Mouse (Mus musculus) cerebellum, postnatal 4 days (tissue): ENCODE measurements around the gene Slc41a2.

Source experiments
- DNase-seq, 2 experiments: peaks; one replicate each; pipeline ENCODE4 v3.0.0; 2022; ENCODE audit warnings: low spot score in 2 of 2, mixed read lengths in 1 of 2

The Slc41a2 gene

GRCm38 (mm10) chr10:83185121-83185520 lies 152.6 kb downstream of the Slc41a2 start:
- DNase-seq: no peak

- peak in 1 of 2 experiments; percentile 31 for DNase-seq
Measured at GRCm38 (mm10) chr10:83184480-83185069, 153.1 kb downstream of the Slc41a2 start.

DNA sequence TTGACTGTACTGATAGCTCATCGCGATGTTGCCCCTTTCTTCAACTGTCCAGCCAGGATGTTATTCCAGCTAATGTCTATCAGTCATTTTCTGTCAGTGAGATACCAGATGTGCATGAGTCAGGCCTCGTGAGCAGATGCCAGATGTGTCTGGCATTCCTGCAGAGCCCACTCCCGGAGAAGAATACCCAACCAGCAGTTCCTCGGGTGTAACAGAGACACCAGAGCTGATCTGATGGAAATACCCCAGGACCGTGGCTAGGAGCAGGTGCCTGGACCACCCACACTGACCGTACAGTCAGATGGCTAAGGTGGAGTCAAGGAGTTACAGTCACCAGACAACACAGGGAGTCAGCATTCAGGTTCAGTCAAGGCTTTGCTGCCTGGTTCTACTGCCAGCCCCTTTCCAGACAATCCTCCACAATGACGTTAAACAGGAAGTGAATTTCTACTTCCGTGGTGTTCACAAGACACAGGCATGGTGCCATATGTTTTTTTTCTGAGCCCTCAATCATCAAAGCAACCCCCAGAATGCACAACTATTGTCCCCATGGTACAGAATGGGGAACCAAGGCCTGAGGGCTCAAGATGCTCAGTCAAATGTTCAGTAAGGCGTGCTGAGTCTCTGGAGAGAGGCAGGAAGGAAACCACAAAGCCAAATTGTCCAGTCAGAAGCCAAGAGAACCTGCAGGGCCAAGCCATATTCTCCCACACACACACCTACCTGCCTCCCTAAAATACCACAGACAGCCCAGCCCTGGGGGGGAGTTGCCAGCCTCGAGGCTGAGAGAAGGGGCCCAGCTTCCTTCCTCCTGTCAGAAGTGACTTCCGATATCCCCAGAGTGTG lies 153.8 kb downstream of the Slc41a2 start:
- no peak for DNase-seq

- peak; percentile 67 to 83 for DNase-seq
Measured at GRCm38 (mm10) chr10:83182573-83182960, 155.1 kb downstream of the Slc41a2 start.

- no peak for DNase-seq
Measured at GRCm38 (mm10) chr10:83181831-83182572, 155.7 kb downstream of the Slc41a2 start.
